Mouse (Mus musculus) CH12.LX (cell line): ENCODE data around the gene 1700019N19Rik. TPM values are rescaled to one million over a fixed set of nuclear protein-coding genes. Genes with fewer than 3 reads are reported as not detected.

Source experiments
- DNase-seq: peaks from one replicate; pipeline ENCODE4 v3.0.0-alpha.2; 2013; ENCODE audit errors: extremely low read depth
- H3K27ac ChIP-seq: 2 replicates; pipeline ENCODE4 v1.5.1; 2012; ENCODE audit warnings: low read depth, mild to moderate bottlenecking, control low read depth, moderate library complexity; ENCODE audit not compliant: insufficient read depth
- H3K27me3 ChIP-seq: replicated peaks from 2 replicates; pipeline ENCODE3; 2012; ENCODE audit warnings: inconsistent platforms
- H3K36me3 ChIP-seq, 2 experiments: replicated peaks in 1 of 2; 2 replicates each; pipeline versions ENCODE3 to v1.6.1; 2012; ENCODE audit warnings: inconsistent platforms in 1 of 2, low read length in 1 of 2, mild to moderate bottlenecking in 1 of 2, mixed read lengths in 1 of 2, moderate library complexity in 1 of 2; ENCODE audit not compliant: control insufficient read depth in 1 of 2, insufficient read depth in 1 of 2
- H3K4me1 ChIP-seq, 2 experiments: 2 replicates each; pipeline ENCODE4 v1.6.1; 2012; ENCODE audit warnings: inconsistent platforms in 1 of 2, moderate library complexity in 1 of 2; ENCODE audit not compliant: insufficient read depth in 2 of 2, control insufficient read depth in 1 of 2
- H3K4me2 ChIP-seq: 2 replicates; pipeline ENCODE4 v1.6.1; 2012; ENCODE audit warnings: low read depth, mild to moderate bottlenecking, control low read depth; ENCODE audit not compliant: poor library complexity, insufficient read depth, severe bottlenecking
- H3K4me3 ChIP-seq, 3 experiments: fragments of 150-350 bp in 1 of 3; sonication (generic) in 1 of 3; replicated peaks in 1 of 3; 2 replicates each; pipeline versions ENCODE3 to v1.5.1; 2011 to 2012; ENCODE audit warnings: low read depth in 2 of 3, low read length in 2 of 3, mild to moderate bottlenecking in 2 of 3, moderate library complexity in 2 of 3, control low read depth in 1 of 3, improper control_type of control experiment in 1 of 3, inconsistent platforms in 1 of 3, mixed read lengths in 1 of 3; ENCODE audit not compliant: poor library complexity in 1 of 3
- H3K79me2 ChIP-seq: replicated peaks from 2 replicates; pipeline ENCODE4 v1.6.1; 2012; ENCODE audit warnings: mild to moderate bottlenecking, moderate library complexity; ENCODE audit not compliant: control insufficient read depth, poor library complexity, insufficient read depth, severe bottlenecking; ENCODE audit errors: extremely low read depth
- H3K9ac ChIP-seq: 2 replicates; pipeline ENCODE4 v1.6.1; 2012; ENCODE audit warnings: low read depth, mild to moderate bottlenecking, control low read depth, moderate library complexity; ENCODE audit not compliant: insufficient read depth
- H3K9me3 ChIP-seq: replicated peaks from 2 replicates; pipeline ENCODE3; 2012; ENCODE audit warnings: low read length, inconsistent platforms, mixed read lengths
- CHD1 ChIP-seq: IDR thresholded peaks from 2 replicates; pipeline ENCODE4 v1.6.1; 2012; ENCODE audit warnings: low read depth, low read length, improper control_type of control experiment, inconsistent platforms
- CTCF ChIP-seq, 2 experiments: IDR thresholded peaks in 1 of 2; conservative IDR thresholded peaks in 1 of 2; 2 replicates each; pipeline ENCODE4 v1.5.1; 2011 to 2012; ENCODE audit warnings: low read depth in 2 of 2, low read length in 2 of 2, improper control_type of control experiment in 1 of 2, inconsistent platforms in 1 of 2, mild to moderate bottlenecking in 1 of 2, moderate library complexity in 1 of 2
- E2F4 ChIP-seq: IDR thresholded peaks from 2 replicates; pipeline ENCODE4 v1.6.1; 2011; ENCODE audit warnings: low read depth, low read length, improper control_type of control experiment; ENCODE audit not compliant: insufficient replicate concordance
- ELF1 ChIP-seq: IDR thresholded peaks from 2 replicates; pipeline ENCODE4 v1.6.1; 2014; ENCODE audit warnings: low read depth, mild to moderate bottlenecking, inconsistent platforms, low read length, improper control_type of control experiment
- IRF4 ChIP-seq: IDR thresholded peaks from 2 replicates; pipeline ENCODE4 v1.6.1; 2014; ENCODE audit warnings: low read depth, mild to moderate bottlenecking, inconsistent platforms, low read length, improper control_type of control experiment
- JUND ChIP-seq: conservative IDR thresholded peaks from 2 replicates; pipeline ENCODE4 v1.6.1; 2011; ENCODE audit warnings: low read depth, low read length, improper control_type of control experiment
- MAX ChIP-seq: IDR thresholded peaks from 2 replicates; pipeline ENCODE4 v1.6.1; 2011; ENCODE audit warnings: low read length, improper control_type of control experiment
- MAZ ChIP-seq: IDR thresholded peaks from 2 replicates; pipeline ENCODE4 v1.6.1; 2012; ENCODE audit warnings: low read depth, mild to moderate bottlenecking, inconsistent platforms, low read length, improper control_type of control experiment, moderate library complexity
- MEF2A ChIP-seq: IDR thresholded peaks from 2 replicates; pipeline ENCODE4 v1.6.1; 2014; ENCODE audit warnings: low read depth, mild to moderate bottlenecking, inconsistent platforms, low read length, improper control_type of control experiment, borderline replicate concordance
- NRF1 ChIP-seq: IDR thresholded peaks from 2 replicates; pipeline ENCODE4 v1.6.1; 2014; ENCODE audit warnings: low read depth, mild to moderate bottlenecking, inconsistent platforms, low read length, improper control_type of control experiment, moderate library complexity
- POLR2AphosphoS2 ChIP-seq: IDR thresholded peaks from 2 replicates; pipeline ENCODE4 v1.6.1; 2011; ENCODE audit warnings: low read depth, low read length, improper control_type of control experiment
- RAD21 ChIP-seq: IDR thresholded peaks from 2 replicates; pipeline ENCODE4 v1.6.1; 2011; ENCODE audit warnings: low read depth, mild to moderate bottlenecking, low read length, improper control_type of control experiment, moderate library complexity
- RCOR1 ChIP-seq: conservative IDR thresholded peaks from 2 replicates; pipeline ENCODE4 v1.6.1; 2012; ENCODE audit warnings: low read depth, mild to moderate bottlenecking, inconsistent platforms, low read length, improper control_type of control experiment
- SMC3 ChIP-seq: IDR thresholded peaks from 2 replicates; pipeline ENCODE4 v1.6.1; 2011; ENCODE audit warnings: low read depth, low read length, improper control_type of control experiment
- TBP ChIP-seq: conservative IDR thresholded peaks from 2 replicates; pipeline ENCODE4 v1.6.1; 2011; ENCODE audit warnings: low read depth, low read length, improper control_type of control experiment
- ZC3H11A ChIP-seq: IDR thresholded peaks from 2 replicates; pipeline ENCODE4 v1.6.1; 2012; ENCODE audit warnings: low read depth, mild to moderate bottlenecking, inconsistent platforms, low read length, improper control_type of control experiment
- ZKSCAN1 ChIP-seq: IDR thresholded peaks from 2 replicates; pipeline ENCODE4 v1.6.1; 2012; ENCODE audit warnings: low read depth, inconsistent platforms, low read length, improper control_type of control experiment, borderline replicate concordance
- dilution Hi-C: fragments of 300-500 bp; cut with MboI; formaldehyde crosslinking; loops from 2 replicates; pipeline ENCODE4 v1.14.3; 2020; ENCODE audit warnings: low sequenced_read_pairs; ENCODE audit not compliant: extremely low pct_unique_long_range_greater_than_20kb, extremely low pct_ligation_motif_present
- in situ Hi-C: fragments of 300-500 bp; cut with MboI; formaldehyde crosslinking; loops from 3 replicates; pipeline ENCODE4 v1.14.3; 2019; ENCODE audit warnings: low sequenced_read_pairs, low pct_ligation_motif_present, low pct_unique_long_range_greater_than_20kb, mixed read lengths
- polyA plus RNA-seq: library from polyadenylated mRNA; unstranded; fragments of >175 nt; gene quantifications from 2 replicates; pipeline ENCODE4 v1.2.1, GENCODE M21; 2012; ENCODE audit warnings: low read depth; ENCODE audit not compliant: insufficient read length
- total RNA-seq, 2 experiments: library from RNA; depleted of rRNA; stranded (reverse); fragments of 300-350 nt in 1 of 2; fragments of >200 nt in 1 of 2; gene quantifications; 2 replicates each; pipeline ENCODE4 v1.2.3; 2012 to 2014

Gene 1700019N19Rik
- total and polyA plus RNA-seq, 3 experiments: 0.83 to 1.1 (median 0.89) TPM

DNA sequence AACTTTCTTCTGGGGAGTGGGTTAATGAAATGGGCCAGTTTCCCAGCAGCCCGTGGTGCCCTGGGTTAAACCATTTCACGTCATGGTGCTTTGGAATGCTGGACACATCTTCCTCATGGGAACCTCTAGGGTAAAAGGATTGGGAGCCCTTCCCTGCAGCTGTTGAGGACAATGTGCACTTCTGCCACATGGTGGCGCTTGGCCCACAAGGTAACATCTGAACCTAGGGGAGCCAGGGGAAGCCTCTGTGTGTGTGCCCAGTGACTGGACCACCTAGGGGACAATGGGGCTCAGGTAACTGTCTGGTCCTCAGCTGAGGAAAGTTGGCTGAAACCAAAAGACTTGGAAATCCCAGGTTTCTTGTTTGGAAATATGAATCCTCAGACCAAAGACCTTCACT is 12.1 kb upstream of the 1700019N19Rik start:
- Histone ChIP-seq H3K27ac (no peak overlapping the region), H3K4me3 (no peak overlapping the region), H3K4me2 (no peak overlapping the region), H3K27me3 (no peaks in the 10 kb centered on the region), H3K79me2 (no peaks in the 10 kb centered on the region), H3K4me1 (peaks cover 2 to 18% of the 10 kb centered on the region in 2 experiments; a peak in 2 of 4 replicates), H3K36me3 (no peaks in the 10 kb centered on the region), H3K9ac (no peak overlapping the region), H3K9me3 (peaks cover 4% of the 10 kb centered on the region)
- dilution Hi-C loops: no loop called here
- peak; percentile 79 for TF ChIP-seq ZC3H11A
- peak; percentile 25; the same call in 1 of the 2 replicates for TF ChIP-seq MAX
- TF ChIP-seq IRF4: no peak
- TF ChIP-seq RAD21: peak; percentile 86
- TF ChIP-seq CTCF (conservative IDR thresholded peaks at IDR 0.05 in 1 of 2, IDR thresholded peaks at IDR 0.05 in 1 of 2; ENCODE audit: low read depth in 2 of 2, low read length in 2 of 2): peak; percentile 38 to 93; a peak in 3 of 4 replicates
- TF ChIP-seq SMC3: peak; percentile 96
- in situ Hi-C loops: no loop called here
- DNase-seq: peak; percentile 57

DNA sequence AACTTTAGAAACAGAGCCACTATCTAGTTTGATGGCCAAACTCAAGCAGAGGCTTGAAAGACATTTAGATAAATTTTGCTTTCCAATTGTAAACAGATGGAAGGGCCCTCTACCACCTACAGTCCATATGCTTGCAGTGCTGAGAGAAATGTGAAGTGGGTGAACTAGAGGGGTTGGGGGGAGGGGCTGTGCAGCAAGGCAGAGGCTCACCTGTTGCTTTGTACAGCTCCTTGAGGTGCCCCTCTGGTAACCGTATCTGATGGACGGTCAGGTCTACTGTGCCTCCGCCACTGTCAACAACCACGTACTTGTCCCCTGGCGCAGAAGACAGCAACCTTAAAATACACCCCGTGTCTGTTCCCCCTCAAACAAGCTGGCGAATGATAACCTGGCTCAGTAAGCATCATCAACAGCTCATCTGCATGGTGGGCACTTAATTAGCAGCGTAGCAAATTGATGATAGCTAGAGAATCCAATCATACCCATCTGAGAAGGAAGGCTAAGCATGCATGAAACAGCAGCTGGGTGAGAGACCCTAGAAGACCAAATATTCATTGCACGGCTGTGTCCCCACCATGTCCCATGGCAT is 11.0 kb upstream of the 1700019N19Rik start:
- no peak for DNase-seq
- in situ Hi-C loops: no loop called here
- no peak for TF ChIP-seq NRF1
- TF ChIP-seq ZKSCAN1: no peak
- no peak for TF ChIP-seq MAZ
- no peak for TF ChIP-seq JUND
- no peak for TF ChIP-seq CTCF (conservative IDR thresholded peaks at IDR 0.05 in 1 of 2, IDR thresholded peaks at IDR 0.05 in 1 of 2; ENCODE audit: low read depth in 2 of 2, low read length in 2 of 2)
- TF ChIP-seq TBP: no peak
- TF ChIP-seq MEF2A: no peak
- no peak for TF ChIP-seq POLR2AphosphoS2
- no peak for TF ChIP-seq ELF1
- TF ChIP-seq SMC3: no peak
- no peak for TF ChIP-seq IRF4
- TF ChIP-seq E2F4: no peak
- TF ChIP-seq RCOR1: no peak
- no peak for TF ChIP-seq ZC3H11A
- TF ChIP-seq CHD1: no peak
- TF ChIP-seq, all 38 proteins: peak for 0
- no peak overlapping the region for H3K9ac ChIP-seq
- H3K79me2 ChIP-seq: no peaks in the 10 kb centered on the region
- dilution Hi-C loops: no loop called here
- no peaks in the 10 kb centered on the region for H3K36me3 ChIP-seq
- H3K4me1 ChIP-seq: peaks cover 2 to 13% of the 10 kb centered on the region in 2 experiments; a peak in 2 of 4 replicates
- no peak overlapping the region for H3K4me2 ChIP-seq
- H3K27ac ChIP-seq: no peak overlapping the region
- peaks cover 4% of the 10 kb centered on the region for H3K9me3 ChIP-seq
- H3K27me3 ChIP-seq: no peaks in the 10 kb centered on the region
- no peak overlapping the region for H3K4me3 ChIP-seq
